Mouse (Mus musculus): ENCODE data around the gene Efcab2. TPM values are rescaled to one million over a fixed set of nuclear protein-coding genes. Genes with fewer than 3 reads are reported as not detected.
A peak's percentile ranks its signal among the peaks of the same experiment; 100 is the strongest.
"Not testable (repeated sequence)": the region's sequence is repeated elsewhere in the genome, so short reads cannot be mapped to it uniquely, and the experiment has no call there.

Gene Efcab2
- polyA plus RNA-seq, 1 experiment = 0.04 TPM

DNA sequence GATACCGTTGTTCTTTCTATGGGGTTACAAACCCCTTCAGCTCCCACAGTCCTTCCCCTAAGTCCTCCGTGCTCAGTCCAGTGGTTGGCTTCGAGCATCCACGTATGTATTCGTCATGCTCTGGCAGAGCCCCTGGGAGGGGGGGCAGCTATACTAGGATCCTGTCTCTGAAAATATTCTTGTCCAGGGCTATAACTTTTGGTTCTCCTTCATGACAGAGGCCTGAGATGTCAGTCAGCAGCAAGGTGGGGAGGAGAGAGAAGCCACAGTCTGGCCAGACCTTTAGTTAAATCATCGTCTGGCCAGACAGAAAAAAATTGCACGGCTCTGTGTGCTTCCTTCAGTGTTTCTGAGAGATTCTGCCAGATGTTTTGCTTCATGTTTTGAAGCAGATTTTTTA is 5.2 kb upstream of the Efcab2 start:
- Histone ChIP-seq H3K4me1 (ENCODE audit: control insufficient read depth, insufficient read depth, insufficient read length, low read length) (no peaks in the 10 kb centered on the region), H3K27me3 (ENCODE audit: control insufficient read depth, insufficient read depth, low read length) (no peaks in the 10 kb centered on the region), H3K36me3 (ENCODE audit: control insufficient read depth, insufficient read depth, low read length) (no peaks in the 10 kb centered on the region), H3K4me3 (ENCODE audit: low read depth, low read length) (no peak overlapping the region), H3K27ac (ENCODE audit: insufficient read depth, low read depth, low read length) (no peak overlapping the region)
- 80% methylated on average over 7 of the region's 7 CpGs for WGBS
- TF ChIP-seq POLR2A (IDR thresholded peaks at IDR 0.05; ENCODE audit: low read depth, low read length) = no peak
- no peak for TF ChIP-seq CTCF (IDR thresholded peaks at IDR 0.05; ENCODE audit: extremely low read depth, insufficient read length, insufficient replicate concordance, low read depth, low read length)

DNA sequence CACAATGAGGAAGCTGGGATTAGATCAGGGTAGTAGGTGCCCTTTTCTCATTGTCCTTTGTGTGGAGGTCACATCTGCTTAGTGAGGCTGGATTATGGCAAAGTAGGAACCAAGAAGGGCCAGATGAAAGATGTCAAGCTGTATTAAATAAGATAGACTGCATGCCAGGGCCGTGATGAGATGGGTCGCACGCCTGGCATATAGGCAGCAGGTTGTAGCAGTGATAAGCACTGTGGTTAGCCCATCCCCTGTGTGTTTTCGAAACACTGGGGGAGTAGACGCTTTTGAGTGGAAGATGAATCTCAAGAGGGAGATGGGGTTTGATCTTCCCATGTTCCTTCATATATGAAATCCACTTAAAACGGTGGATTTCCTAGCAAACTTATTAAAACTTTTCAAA is 3.9 kb upstream of the Efcab2 start:
- WGBS = 94% methylated on average over 6 of the region's 6 CpGs
- Histone ChIP-seq H3K4me1 (ENCODE audit: control insufficient read depth, insufficient read depth, insufficient read length, low read length) (no peaks in the 10 kb centered on the region), H3K36me3 (ENCODE audit: control insufficient read depth, insufficient read depth, low read length) (no peaks in the 10 kb centered on the region), H3K27ac (ENCODE audit: insufficient read depth, low read depth, low read length) (no peak overlapping the region), H3K4me3 (ENCODE audit: low read depth, low read length) (no peak overlapping the region), H3K27me3 (ENCODE audit: control insufficient read depth, insufficient read depth, low read length) (no peaks in the 10 kb centered on the region)
- TF ChIP-seq CTCF (IDR thresholded peaks at IDR 0.05; ENCODE audit: extremely low read depth, insufficient read length, insufficient replicate concordance, low read depth, low read length) = no peak
- TF ChIP-seq POLR2A (IDR thresholded peaks at IDR 0.05; ENCODE audit: low read depth, low read length) = no peak

DNA sequence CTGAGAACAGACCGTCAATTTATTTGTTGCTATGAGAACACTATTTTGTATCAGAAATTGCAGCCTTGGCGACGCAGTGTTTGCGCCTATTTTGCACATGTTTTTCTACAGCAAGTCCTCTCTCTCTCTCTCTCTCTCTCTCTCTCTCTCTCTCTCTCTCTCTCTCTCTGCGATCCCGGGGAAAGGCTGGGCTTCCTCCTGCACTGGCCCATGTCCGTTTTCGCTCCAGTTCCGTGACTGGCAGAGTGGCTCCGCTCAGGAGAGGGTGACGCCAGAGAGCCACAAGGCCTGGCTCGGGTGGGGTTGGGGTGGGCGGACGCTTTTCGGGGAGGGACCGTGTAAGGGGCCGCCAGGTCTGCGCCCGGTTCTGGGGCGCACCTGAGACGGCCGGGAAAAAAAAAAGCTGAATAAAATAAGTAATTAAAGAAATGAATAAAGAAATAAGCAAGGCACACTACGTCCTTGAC is 407 bp upstream of the Efcab2 start:
- H3K27me3 ChIP-seq (ENCODE audit: control insufficient read depth, insufficient read depth, low read length) = no peaks in the 10 kb centered on the region
- peak overlapping the region; percentile 99 for H3K27ac ChIP-seq (ENCODE audit: insufficient read depth, low read depth, low read length)
- H3K36me3 ChIP-seq (ENCODE audit: control insufficient read depth, insufficient read depth, low read length) = no peaks in the 10 kb centered on the region
- under 1% methylated on average over 23 of the region's 23 CpGs for WGBS
- no peaks in the 10 kb centered on the region for H3K4me1 ChIP-seq (ENCODE audit: control insufficient read depth, insufficient read depth, insufficient read length, low read length)
- H3K4me3 ChIP-seq (ENCODE audit: low read depth, low read length) = peak overlapping the region; percentile 93
- TF ChIP-seq POLR2A (IDR thresholded peaks at IDR 0.05; ENCODE audit: low read depth, low read length) (peak; percentile 96), CTCF (IDR thresholded peaks at IDR 0.05; ENCODE audit: extremely low read depth, insufficient read length, insufficient replicate concordance, low read depth, low read length) (no peak)

DNA sequence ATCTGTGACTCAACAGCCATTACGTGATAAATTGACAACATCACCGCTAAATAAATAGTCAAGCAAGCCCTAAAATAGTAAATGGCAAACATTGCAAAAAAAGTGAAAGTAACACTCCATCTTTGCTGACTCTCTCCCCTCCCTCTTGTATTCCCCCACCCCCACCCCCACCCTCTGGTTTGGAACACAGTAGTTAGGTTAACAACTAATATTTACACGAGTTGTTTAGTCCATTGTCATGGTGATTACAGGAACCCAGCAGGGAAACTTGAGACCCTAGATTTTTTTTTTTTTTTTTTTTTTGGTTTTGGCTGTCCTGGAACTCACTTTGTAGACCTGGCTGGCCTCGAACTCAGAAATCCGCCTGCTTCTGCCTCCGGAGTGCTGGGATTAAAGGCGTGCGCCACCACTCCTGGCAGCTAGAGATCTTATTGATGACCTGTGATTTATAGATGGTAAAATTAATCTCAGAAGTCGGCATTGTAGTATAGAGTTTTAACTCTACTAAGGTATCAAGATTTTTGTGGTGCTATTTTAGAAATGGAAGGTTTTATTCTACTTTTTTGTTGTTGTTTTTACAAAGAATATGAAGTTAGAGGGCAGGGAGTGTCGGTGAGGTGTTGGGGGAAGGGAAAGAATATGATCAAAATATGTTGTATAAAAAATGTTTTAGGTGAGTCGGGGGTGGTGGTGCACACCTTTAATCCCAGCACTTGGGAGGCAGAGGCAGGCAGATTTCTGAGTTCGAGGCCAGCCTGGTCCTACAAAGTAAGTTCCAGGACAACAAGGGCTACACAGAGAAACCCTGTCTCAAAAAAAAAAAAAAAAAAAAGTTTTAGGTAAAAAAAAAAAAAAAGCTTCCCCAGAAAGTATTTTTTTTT is 1.1 kb downstream of the Efcab2 start:
- Histone ChIP-seq H3K36me3 (ENCODE audit: control insufficient read depth, insufficient read depth, low read length) (no peaks in the 10 kb centered on the region), H3K4me1 (ENCODE audit: control insufficient read depth, insufficient read depth, insufficient read length, low read length) (no peaks in the 10 kb centered on the region), H3K27me3 (ENCODE audit: control insufficient read depth, insufficient read depth, low read length) (no peaks in the 10 kb centered on the region), H3K4me3 (ENCODE audit: low read depth, low read length) (peak overlapping the region; percentile 93), H3K27ac (ENCODE audit: insufficient read depth, low read depth, low read length) (peak overlapping the region; percentile 99)
- 58% methylated on average over 12 of the region's 12 CpGs for WGBS
- no peak for TF ChIP-seq CTCF (IDR thresholded peaks at IDR 0.05; ENCODE audit: extremely low read depth, insufficient read length, insufficient replicate concordance, low read depth, low read length)
- no peak for TF ChIP-seq POLR2A (IDR thresholded peaks at IDR 0.05; ENCODE audit: low read depth, low read length)

DNA sequence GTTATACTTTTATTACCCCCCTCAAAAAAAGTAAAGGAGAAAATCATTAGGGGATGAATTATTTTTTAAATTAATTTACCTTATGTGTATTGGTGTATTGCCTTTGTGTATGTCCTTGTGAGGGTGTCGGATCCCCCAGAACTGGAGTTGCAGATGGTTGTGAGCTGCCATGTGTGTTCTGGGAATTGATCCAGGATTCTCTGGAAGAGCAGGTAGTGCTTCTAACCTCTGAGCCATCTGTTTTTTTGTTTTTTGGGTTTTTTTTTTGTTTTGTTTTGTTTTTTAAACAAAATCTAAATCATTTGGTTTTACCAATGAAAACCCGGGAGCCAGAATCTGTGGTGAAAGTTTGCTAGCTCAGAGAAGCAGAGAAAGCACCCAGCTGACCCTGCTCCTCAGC is 1.8 kb downstream of the Efcab2 start:
- Histone ChIP-seq H3K27ac (ENCODE audit: insufficient read depth, low read depth, low read length) (no peak overlapping the region), H3K4me1 (ENCODE audit: control insufficient read depth, insufficient read depth, insufficient read length, low read length) (no peaks in the 10 kb centered on the region), H3K36me3 (ENCODE audit: control insufficient read depth, insufficient read depth, low read length) (no peaks in the 10 kb centered on the region), H3K27me3 (ENCODE audit: control insufficient read depth, insufficient read depth, low read length) (no peaks in the 10 kb centered on the region), H3K4me3 (ENCODE audit: low read depth, low read length) (no peak overlapping the region)
- TF ChIP-seq CTCF (IDR thresholded peaks at IDR 0.05; ENCODE audit: extremely low read depth, insufficient read length, insufficient replicate concordance, low read depth, low read length) (no peak), POLR2A (IDR thresholded peaks at IDR 0.05; ENCODE audit: low read depth, low read length) (no peak)
- 77% methylated on average over 2 of the region's 2 CpGs for WGBS

DNA sequence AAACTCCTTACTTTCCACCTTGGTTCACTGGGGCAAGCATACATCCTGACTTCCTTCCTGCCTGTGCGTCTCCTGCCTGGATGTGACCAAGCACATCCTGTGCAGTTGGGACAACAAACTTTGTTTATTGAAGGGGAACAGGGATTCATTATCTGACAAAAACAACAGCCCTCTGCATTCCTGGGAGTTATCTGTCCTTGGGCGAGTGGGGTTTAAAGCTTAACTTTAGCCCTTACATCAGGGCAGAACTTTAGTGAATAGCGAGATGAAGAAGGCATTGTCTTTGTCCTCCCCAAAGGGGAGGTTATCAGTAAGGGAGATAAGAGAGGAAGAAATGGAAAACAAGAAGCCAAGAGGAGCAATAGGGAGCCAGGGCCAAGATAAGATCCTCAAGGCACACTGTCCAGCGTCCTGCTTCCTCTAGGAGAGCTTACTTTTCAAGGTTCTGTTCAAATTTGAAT is 3.0 kb downstream of the Efcab2 start:
- H3K27ac ChIP-seq (ENCODE audit: insufficient read depth, low read depth, low read length) = no peak overlapping the region
- no peak overlapping the region for H3K4me3 ChIP-seq (ENCODE audit: low read depth, low read length)
- TF ChIP-seq CTCF (IDR thresholded peaks at IDR 0.05; ENCODE audit: extremely low read depth, insufficient read length, insufficient replicate concordance, low read depth, low read length) (no peak), POLR2A (IDR thresholded peaks at IDR 0.05; ENCODE audit: low read depth, low read length) (no peak)
- no peaks in the 10 kb centered on the region for H3K27me3 ChIP-seq (ENCODE audit: control insufficient read depth, insufficient read depth, low read length)
- H3K4me1 ChIP-seq (ENCODE audit: control insufficient read depth, insufficient read depth, insufficient read length, low read length) = no peaks in the 10 kb centered on the region
- H3K36me3 ChIP-seq (ENCODE audit: control insufficient read depth, insufficient read depth, low read length) = no peaks in the 10 kb centered on the region
- 53% methylated on average over 4 of the region's 4 CpGs for WGBS

DNA sequence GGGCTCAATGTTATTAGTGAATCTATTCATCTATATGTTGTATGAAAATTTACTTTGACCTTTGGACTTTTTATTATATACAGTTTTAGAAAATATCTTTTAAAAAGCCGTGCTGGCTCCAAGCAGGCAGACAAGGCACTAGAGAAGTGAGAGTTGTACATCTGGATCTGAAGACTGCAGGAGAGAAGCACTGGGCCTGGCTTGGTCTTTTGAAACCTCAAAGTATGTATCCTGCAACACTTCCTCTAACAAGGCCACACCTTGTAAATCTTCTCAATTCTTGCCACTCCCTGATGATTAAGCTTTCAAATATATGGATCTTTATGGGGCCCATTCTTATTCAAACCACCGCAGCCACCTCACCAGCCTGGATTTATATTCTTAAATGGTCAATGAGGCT is 7.5 kb downstream of the Efcab2 start:
- H3K27me3 ChIP-seq (ENCODE audit: control insufficient read depth, insufficient read depth, low read length); H3K36me3 ChIP-seq (ENCODE audit: control insufficient read depth, insufficient read depth, low read length); H3K4me1 ChIP-seq (ENCODE audit: control insufficient read depth, insufficient read depth, insufficient read length, low read length); H3K27ac ChIP-seq (ENCODE audit: insufficient read depth, low read depth, low read length); H3K4me3 ChIP-seq (ENCODE audit: low read depth, low read length): not testable (repeated sequence)
- WGBS = 49% methylated on average over 2 of the region's 2 CpGs
